Mouse (Mus musculus) G1E (cell line): Measurements from ENCODE around the gene Jaml.

Experiments used
- CTCF ChIP-seq: IDR thresholded peaks from 2 replicates; pipeline ENCODE4 v1.5.1; 2012; ENCODE audit warnings: low read depth, low read length, inconsistent platforms, mixed read lengths
- GATA1 ChIP-seq: IDR thresholded peaks from 2 replicates; pipeline ENCODE4 v1.6.1; 2012; ENCODE audit warnings: borderline replicate concordance, low read length, inconsistent platforms, mixed read lengths

GRCm38 (mm10) chr9:45146267-45146597, 67.2 kb downstream of the Jaml start:
- TF ChIP-seq CTCF (peak; percentile 48), GATA1 (no peak)
